Mouse (Mus musculus) limb, embryonic 15.5 days (tissue): ENCODE data around the gene Cer1. TPM values are rescaled to one million over a fixed set of nuclear protein-coding genes. Genes with fewer than 3 reads are reported as not detected.

ENCODE experiments used
- ATAC-seq: fragments of 200-750 bp; cut with Nextera tagmentation; 2 replicates; pipeline ENCODE4 v1.8.0; 2017; ENCODE audit warnings: low read depth, moderate TSS enrichment; ENCODE audit not compliant: insufficient number of reproducible peaks, low FRiP score, low TSS enrichment
- H3K27ac ChIP-seq: fragments of 300-500 bp; sonication (generic); 2 replicates; pipeline ENCODE4 v1.5.1; 2015; ENCODE audit warnings: moderate library complexity, mild to moderate bottlenecking, inconsistent platforms
- H3K27me3 ChIP-seq: fragments of 300-500 bp; sonication (generic); 2 replicates; pipeline ENCODE4 v1.6.1; 2015; ENCODE audit warnings: inconsistent platforms
- H3K36me3 ChIP-seq: fragments of 300-500 bp; sonication (generic); 2 replicates; pipeline ENCODE4 v1.6.1; 2015; ENCODE audit warnings: inconsistent platforms
- H3K4me1 ChIP-seq: fragments of 300-500 bp; sonication (generic); 2 replicates; pipeline ENCODE4 v1.6.1; 2015; ENCODE audit warnings: inconsistent platforms
- H3K4me2 ChIP-seq: fragments of 300-500 bp; sonication (generic); 2 replicates; pipeline ENCODE4 v1.6.1; 2015; ENCODE audit warnings: mild to moderate bottlenecking, inconsistent platforms
- H3K4me3 ChIP-seq: fragments of 300-500 bp; sonication (generic); 2 replicates; pipeline ENCODE4 v1.5.1; 2015; ENCODE audit warnings: mild to moderate bottlenecking, inconsistent platforms
- H3K9ac ChIP-seq: fragments of 300-500 bp; sonication (generic); 2 replicates; pipeline ENCODE4 v1.6.1; 2015; ENCODE audit warnings: inconsistent platforms
- H3K9me3 ChIP-seq: fragments of 300-500 bp; sonication (generic); 2 replicates; pipeline ENCODE4 v1.6.1; 2016; ENCODE audit warnings: inconsistent platforms
- WGBS: fragments of 180-500 bp; shearing (Covaris S2); methylation state at CpG from one replicate; pipeline ENCODE4 v1.1.7; 2015; 5-methylcytosine and 5-hydroxymethylcytosine counted together
- polyA plus RNA-seq: library from polyadenylated mRNA; unstranded; fragments of >200 nt; fragmentation: Nextera tagmentation; extraction: Ambion mirVana; gene quantifications from 2 replicates; pipeline ENCODE4 v1.2.1, GENCODE M21; 2015

Cer1 gene
- 0.19 and 0.22 TPM in 2 replicates for polyA plus RNA-seq

DNA sequence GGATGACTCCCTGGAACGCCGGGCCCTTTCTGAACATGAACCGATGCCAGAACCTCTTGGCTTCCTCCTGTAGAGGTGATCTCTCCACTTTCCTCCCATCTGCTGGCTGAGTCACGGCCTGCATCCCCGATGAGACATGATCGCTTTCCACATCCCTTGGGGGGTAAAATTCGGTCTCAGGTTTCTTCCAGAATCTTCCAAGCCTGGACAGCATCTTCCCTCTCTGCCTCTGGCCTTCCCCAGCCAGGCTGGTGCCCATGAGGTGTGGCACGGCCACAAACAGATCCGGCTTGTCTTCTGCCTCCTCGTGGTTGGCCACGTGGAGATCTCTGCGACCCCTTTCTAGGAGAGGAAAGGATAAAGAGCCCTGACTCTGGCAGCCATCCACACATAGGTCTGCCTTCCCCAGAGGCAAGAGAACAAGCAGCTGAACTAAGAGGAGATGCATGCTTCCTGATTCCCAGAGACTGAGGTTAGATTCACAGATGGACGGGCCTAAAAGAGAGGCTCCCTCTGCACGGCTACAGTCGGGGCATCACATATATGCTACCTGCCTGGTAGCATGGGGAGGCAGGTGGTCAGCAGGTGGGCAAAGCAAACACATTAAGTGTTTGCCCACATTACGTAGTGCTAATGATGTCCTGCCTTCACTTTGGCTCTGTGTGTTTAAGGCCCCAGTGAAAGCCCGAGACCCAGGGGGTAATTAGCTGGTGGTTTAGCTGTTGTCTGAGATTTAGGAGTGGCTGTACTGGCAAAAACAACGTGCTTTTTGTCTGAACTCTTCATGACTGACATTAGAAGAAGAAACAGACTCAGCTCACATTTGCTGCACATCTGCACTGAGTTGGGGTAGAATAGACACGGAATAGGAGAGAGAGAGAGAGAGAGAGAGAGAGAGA, at the start of gene Cer1:
Gene Cer1, minus strand, starts transcription at position 513 of the 899 bp plus-strand sequence.
- WGBS: 50% methylated on average over 18 of the region's 19 CpGs
- no peaks in the 10 kb centered on the region for H3K36me3 ChIP-seq
- H3K4me2 ChIP-seq: no peak within 1 kb of the TSS
- no peak within 1 kb of the TSS; the same call in 1 of the 2 replicates for H3K27ac ChIP-seq
- no peaks in the 10 kb centered on the region for H3K9me3 ChIP-seq
- no peak within 1 kb of the TSS for H3K4me3 ChIP-seq
- H3K4me1 ChIP-seq: peaks cover 24% of the 10 kb centered on the region
- no peaks in the 10 kb centered on the region for H3K27me3 ChIP-seq
- no peak for ATAC-seq
- no peak within 1 kb of the TSS for H3K9ac ChIP-seq

DNA sequence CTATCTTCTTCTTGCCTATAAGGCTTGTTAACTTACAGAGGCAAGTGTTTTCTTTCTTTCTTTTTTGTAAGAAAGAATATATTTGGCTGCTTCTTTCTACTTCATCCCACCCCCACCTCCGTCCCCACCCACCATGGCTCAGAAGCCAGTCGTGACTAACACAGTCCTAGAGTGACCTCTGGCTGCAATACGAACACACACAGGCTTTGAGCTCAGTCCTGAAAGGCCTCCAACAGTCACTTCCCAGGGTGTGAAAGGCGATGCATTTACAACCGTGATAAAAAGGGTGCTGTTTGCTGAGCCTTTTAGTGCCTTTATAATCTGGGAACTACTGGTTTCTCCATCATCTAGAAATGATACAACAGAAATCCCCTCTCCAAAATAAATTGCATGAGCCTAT, 49.4 kb upstream of the Cer1 start:
- 13% methylated on average over 5 of the region's 5 CpGs for WGBS
- 0 out of 2 replicates have a peak, but pooled peaks have one; percentile 71 for ATAC-seq
- H3K27me3 ChIP-seq: no peaks in the 10 kb centered on the region
- no peak overlapping the region for H3K4me3 ChIP-seq
- H3K27ac ChIP-seq: no peak overlapping the region
- H3K9me3 ChIP-seq: no peaks in the 10 kb centered on the region
- H3K4me2 ChIP-seq: peak overlapping the region; percentile 37; the same call in 1 of the 2 replicates
- no peak overlapping the region for H3K9ac ChIP-seq
- no peaks in the 10 kb centered on the region for H3K36me3 ChIP-seq
- H3K4me1 ChIP-seq: peaks cover 3% of the 10 kb centered on the region; the same call in 1 of the 2 replicates

DNA sequence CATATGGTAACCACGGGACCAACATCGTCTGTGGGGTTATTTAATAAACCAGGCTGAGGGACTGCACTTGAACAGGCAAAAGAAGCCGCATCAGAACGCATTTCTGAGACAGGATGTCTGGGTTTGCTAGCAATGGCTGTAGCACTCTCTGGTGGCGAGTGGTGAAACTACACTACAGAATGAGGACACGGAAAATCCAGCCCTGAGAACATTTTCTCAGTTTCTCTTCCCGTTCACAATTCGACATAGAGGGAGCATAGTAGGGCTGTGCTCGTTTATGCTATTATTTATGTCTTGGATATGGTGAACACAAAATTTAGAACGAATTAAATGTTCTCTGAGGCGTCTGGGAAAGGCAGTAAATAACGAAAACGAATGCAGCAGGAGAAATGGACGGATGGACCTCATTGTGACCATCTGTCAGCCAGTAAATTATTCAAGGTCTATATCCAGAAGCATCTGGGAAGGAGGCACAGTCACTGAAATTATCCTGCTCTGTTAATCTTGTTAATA, 48.8 kb upstream of the Cer1 start:
- H3K9me3 ChIP-seq: no peaks in the 10 kb centered on the region
- H3K4me2 ChIP-seq: peak overlapping the region; percentile 37
- ATAC-seq: no peak
- 10% methylated on average over 14 of the region's 14 CpGs for WGBS
- no peaks in the 10 kb centered on the region for H3K27me3 ChIP-seq
- H3K9ac ChIP-seq: no peak overlapping the region
- H3K4me3 ChIP-seq: peak overlapping the region; percentile 25
- H3K27ac ChIP-seq: peak overlapping the region; percentile 54; the same call in 1 of the 2 replicates
- peaks cover 3% of the 10 kb centered on the region; the same call in 1 of the 2 replicates for H3K4me1 ChIP-seq
- H3K36me3 ChIP-seq: no peaks in the 10 kb centered on the region

DNA sequence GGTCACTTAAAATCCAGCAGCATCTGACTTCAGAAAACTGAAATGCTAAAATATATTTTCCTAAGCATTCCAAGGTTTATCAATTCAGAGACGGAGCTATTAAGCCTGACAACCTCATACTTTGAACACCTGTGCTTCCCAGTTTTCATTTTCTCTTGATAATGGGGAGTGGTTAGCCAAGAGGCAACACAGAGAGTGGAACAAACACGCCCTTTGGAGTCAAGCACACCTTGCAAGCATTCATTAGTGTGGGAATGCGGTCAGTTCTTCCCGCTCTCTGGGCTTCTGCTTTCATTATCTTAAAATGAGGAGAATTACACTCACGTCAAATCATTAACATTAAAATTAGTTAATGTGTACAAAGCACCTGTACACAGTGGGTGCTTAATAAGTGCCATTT, 45.1 kb upstream of the Cer1 start:
- Histone ChIP-seq H3K27me3 (no peaks in the 10 kb centered on the region), H3K36me3 (no peaks in the 10 kb centered on the region), H3K9ac (no peak overlapping the region), H3K4me3 (no peak overlapping the region), H3K9me3 (no peaks in the 10 kb centered on the region), H3K4me1 (peaks cover 3% of the 10 kb centered on the region; the same call in 1 of the 2 replicates), H3K4me2 (no peak overlapping the region), H3K27ac (no peak overlapping the region)
- no peak for ATAC-seq
- 74% methylated on average over 5 of the region's 5 CpGs for WGBS

DNA sequence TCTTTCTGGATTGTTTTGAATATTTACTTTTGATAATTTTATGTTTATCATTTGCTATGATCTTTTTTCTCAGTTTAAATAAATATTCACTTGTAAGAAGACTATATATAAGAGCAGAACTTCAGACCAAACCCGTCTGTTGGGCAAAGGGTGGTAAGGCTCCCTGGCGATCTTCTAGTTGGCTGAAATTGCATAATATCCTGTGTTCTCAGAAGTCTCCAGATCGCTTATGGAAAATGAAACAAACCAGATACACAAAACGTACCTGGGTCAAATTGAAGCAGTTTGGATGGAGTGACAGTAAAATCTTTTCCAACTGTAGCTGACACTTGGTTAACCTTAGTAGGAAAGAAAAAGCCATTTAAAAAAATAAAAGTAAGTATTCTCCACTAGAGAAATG, 37.0 kb upstream of the Cer1 start:
- WGBS: 57% methylated on average over 4 of the region's 4 CpGs
- Histone ChIP-seq H3K9me3 (no peaks in the 10 kb centered on the region), H3K36me3 (0 out of 2 replicates have a peak, but pooled peaks cover 2% of the 10 kb centered on the region), H3K4me1 (no peaks in the 10 kb centered on the region), H3K9ac (no peak overlapping the region), H3K4me3 (no peak overlapping the region), H3K27me3 (no peaks in the 10 kb centered on the region), H3K4me2 (no peak overlapping the region), H3K27ac (no peak overlapping the region)
- no peak for ATAC-seq

DNA sequence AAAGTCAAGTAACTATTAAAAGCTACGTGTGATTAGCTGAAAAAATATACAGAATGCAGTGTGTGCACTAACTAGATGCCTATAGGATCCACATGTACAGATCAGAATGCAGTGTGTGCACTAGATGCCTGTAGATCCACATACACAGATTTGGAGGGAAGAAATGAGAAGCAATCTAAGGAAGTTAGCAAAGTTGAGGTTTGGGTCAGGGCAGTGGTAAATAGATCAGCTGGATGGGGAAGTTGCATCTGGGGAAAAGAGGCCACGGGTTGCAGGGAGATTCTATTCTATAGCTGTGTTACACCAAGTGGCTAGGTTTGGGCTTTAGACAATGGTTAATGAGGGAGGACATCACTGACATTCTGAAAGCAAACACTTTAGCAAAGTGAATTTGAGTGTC, 33.7 kb upstream of the Cer1 start:
- no peak overlapping the region for H3K27ac ChIP-seq
- H3K9ac ChIP-seq: no peak overlapping the region
- no peaks in the 10 kb centered on the region for H3K36me3 ChIP-seq
- H3K4me3 ChIP-seq: no peak overlapping the region
- H3K9me3 ChIP-seq: no peaks in the 10 kb centered on the region
- no peak for ATAC-seq
- WGBS: 71% methylated on average over 2 of the region's 2 CpGs
- no peaks in the 10 kb centered on the region for H3K27me3 ChIP-seq
- H3K4me1 ChIP-seq: peaks cover 8% of the 10 kb centered on the region
- no peak overlapping the region for H3K4me2 ChIP-seq

DNA sequence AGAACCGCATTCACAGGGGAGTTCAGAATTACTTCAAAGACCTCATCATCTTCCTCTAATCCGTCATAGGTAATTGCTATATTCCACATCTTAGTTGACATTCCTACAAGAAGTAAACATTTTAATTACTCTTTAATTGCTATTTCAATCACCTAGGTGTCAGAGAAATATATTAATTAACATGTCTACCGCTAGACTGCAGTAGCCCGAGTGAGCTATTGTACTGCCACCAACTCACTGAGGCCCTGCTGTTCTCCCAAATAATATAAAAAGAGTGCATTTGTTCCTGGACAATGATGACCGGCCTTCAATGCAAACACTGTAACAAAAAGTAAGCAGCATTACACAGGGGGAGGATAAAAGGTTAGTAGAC, 31.7 kb upstream of the Cer1 start:
- WGBS: 36% methylated on average over 5 of the region's 5 CpGs
- Histone ChIP-seq H3K27ac (no peak overlapping the region), H3K9ac (no peak overlapping the region), H3K36me3 (no peaks in the 10 kb centered on the region), H3K4me2 (no peak overlapping the region), H3K4me1 (peaks cover 8% of the 10 kb centered on the region), H3K4me3 (no peak overlapping the region), H3K27me3 (no peaks in the 10 kb centered on the region), H3K9me3 (no peaks in the 10 kb centered on the region)
- ATAC-seq: no peak

DNA sequence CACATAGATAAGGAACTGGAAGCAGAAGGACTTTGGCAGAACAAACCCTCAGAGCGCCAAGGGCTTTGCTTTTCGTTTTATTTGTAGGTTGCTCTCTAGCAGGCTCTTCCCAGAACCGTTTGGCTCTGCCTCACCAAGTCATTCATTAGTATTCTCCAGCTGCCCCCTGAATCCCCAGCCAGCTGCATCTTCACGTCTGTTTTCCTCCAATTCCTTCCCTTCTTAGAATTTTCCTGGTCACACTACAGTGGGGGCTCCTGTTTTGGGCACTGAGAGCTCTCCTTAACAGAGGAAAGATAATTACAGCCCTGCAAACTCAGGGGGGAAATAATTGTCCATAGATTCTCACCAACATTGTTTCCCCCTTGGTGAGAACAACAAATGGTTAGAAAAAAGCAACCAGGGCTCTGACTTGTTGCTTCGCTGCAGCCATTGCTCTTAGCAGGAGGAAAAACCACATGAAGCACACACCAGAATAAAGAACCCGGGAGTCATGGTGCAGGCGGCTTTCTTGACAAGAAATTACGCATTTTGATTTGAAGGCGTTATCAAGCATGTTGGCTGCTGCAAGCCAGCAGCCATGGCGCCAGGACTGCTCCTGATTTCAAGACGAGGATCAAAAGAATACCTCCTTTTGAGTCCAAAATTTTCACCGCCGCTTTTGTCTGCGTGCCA, 31.2 kb upstream of the Cer1 start:
- no peak overlapping the region for H3K9ac ChIP-seq
- 38% methylated on average over 14 of the region's 14 CpGs for WGBS
- H3K27ac ChIP-seq: 0 out of 2 replicates have a peak overlapping the region, but pooled peaks have one; percentile 14
- no peaks in the 10 kb centered on the region for H3K9me3 ChIP-seq
- no peaks in the 10 kb centered on the region for H3K36me3 ChIP-seq
- no peak overlapping the region for H3K4me2 ChIP-seq
- H3K4me3 ChIP-seq: no peak overlapping the region
- no peak for ATAC-seq
- H3K4me1 ChIP-seq: peaks cover 8% of the 10 kb centered on the region
- H3K27me3 ChIP-seq: no peaks in the 10 kb centered on the region

DNA sequence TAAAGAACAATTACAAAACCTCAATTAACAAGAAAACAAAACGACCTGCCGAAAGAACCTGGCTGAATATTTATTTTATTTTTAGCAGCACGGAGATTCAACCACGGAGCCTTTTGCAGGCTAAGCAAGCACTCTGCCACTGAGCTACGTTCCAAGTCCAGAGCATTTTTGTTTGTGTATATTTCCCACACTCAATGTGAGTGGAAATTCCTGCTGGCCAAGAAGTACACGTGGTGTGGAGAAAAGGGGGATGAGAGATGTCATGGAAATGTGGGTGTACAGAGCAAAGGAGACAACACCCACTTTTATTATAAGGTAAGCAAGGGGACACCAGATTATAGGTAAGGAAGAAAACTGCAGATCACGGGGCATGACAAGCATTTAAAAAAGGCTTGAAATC, 30.6 kb upstream of the Cer1 start:
- Histone ChIP-seq H3K36me3 (no peaks in the 10 kb centered on the region), H3K27ac (no peak overlapping the region), H3K9me3 (no peaks in the 10 kb centered on the region), H3K27me3 (no peaks in the 10 kb centered on the region), H3K9ac (no peak overlapping the region), H3K4me1 (peaks cover 8% of the 10 kb centered on the region), H3K4me3 (no peak overlapping the region), H3K4me2 (no peak overlapping the region)
- no peak for ATAC-seq
- 54% methylated on average over 7 of the region's 7 CpGs for WGBS

DNA sequence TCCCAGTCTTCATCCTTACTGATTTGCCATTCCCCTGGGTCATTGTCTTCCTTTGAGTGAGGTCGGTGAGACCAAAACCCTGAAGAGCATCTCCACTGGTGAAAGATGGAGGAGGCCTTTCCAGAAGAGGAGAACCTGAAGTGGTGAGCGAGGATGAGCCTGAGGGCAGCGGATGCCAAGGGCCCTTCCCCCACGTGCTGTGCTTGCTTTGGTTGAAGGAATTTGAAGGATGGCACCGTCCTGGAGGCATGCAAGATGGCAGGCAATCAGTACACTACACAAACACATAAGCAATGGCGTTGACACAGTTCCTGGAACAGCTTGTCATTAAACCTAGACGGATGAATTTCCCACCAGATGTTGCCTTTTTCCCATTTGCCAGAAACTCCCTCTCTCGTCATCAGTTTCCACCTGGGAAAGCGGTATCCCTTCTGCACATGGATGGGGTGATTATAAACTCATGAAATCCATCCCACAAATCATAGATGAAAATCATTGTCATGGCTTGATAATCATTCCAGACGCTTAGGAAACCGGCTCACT, 29.7 kb upstream of the Cer1 start:
- 71% methylated on average over 11 of the region's 11 CpGs for WGBS
- Histone ChIP-seq H3K36me3 (no peaks in the 10 kb centered on the region), H3K4me3 (no peak overlapping the region), H3K4me2 (no peak overlapping the region), H3K4me1 (peaks cover 8% of the 10 kb centered on the region), H3K9me3 (no peaks in the 10 kb centered on the region), H3K27ac (no peak overlapping the region), H3K9ac (no peak overlapping the region), H3K27me3 (no peaks in the 10 kb centered on the region)
- ATAC-seq: no peak

DNA sequence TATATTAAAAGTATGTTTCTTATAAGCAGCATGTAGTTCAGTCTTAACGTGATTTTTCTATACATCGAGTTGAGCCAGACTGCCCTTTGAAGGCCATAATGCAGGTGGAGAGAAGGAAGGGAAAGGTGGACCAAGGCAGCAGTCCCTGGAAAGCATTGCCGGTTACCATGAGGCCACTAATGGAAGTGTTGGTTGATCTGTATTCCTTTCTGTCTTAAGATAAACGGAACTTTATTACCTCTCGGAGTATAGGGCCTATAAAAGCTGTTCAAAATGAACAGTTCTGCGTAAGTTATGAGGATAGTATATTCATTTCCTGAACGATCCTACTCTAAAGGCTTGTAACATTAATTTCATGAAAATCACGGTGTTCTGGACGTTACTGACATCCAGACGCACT, 10.3 kb upstream of the Cer1 start:
- Histone ChIP-seq H3K36me3 (no peaks in the 10 kb centered on the region), H3K27ac (no peak overlapping the region), H3K9me3 (no peaks in the 10 kb centered on the region), H3K9ac (no peak overlapping the region), H3K4me2 (no peak overlapping the region), H3K27me3 (no peaks in the 10 kb centered on the region), H3K4me3 (no peak overlapping the region), H3K4me1 (peaks cover 13% of the 10 kb centered on the region; the same call in 1 of the 2 replicates)
- 47% methylated on average over 10 of the region's 10 CpGs for WGBS
- no peak for ATAC-seq
